Mouse (Mus musculus): ENCODE measurements around the gene Dcx.

The Dcx gene

GRCm38 (mm10) chrX:143932958-143933357 lies at the start of gene Dcx:
Gene Dcx (minus strand): TSS chrX:143933311.
- peak; percentile 23 for DNase-seq

- peak; percentile 13 for DNase-seq
These were observed 33.1 kb upstream of the Dcx start for GRCm38 (mm10) chrX:143966249-143966648.

- no peak for DNase-seq
These were observed 560 bp upstream of the Dcx start for GRCm38 (mm10) chrX:143933671-143934070.

- DNase-seq: no peak
These were observed 581 bp downstream of the Dcx start for GRCm38 (mm10) chrX:143932530-143932929.

GRCm38 (mm10) chrX:143931400-143932185 lies 1.5 kb downstream of the Dcx start:
- peak; percentile 12 for DNase-seq

GRCm38 (mm10) chrX:143922070-143922469 lies 11.0 kb downstream of the Dcx start:
- DNase-seq: no peak

GRCm38 (mm10) chrX:143906699-143907471 lies 26.2 kb downstream of the Dcx start:
- DNase-seq: peak; percentile 68

GRCm38 (mm10) chrX:143904689-143905088 lies 28.4 kb downstream of the Dcx start:
- DNase-seq: peak; percentile 69

- peak; percentile 21 for DNase-seq
These were observed 30.8 kb downstream of the Dcx start for GRCm38 (mm10) chrX:143902300-143902699.

GRCm38 (mm10) chrX:143897363-143898285 lies 35.5 kb downstream of the Dcx start:
- DNase-seq: peak; percentile 9

- no peak for DNase-seq
These were observed 36.2 kb downstream of the Dcx start for GRCm38 (mm10) chrX:143896936-143897335.

GRCm38 (mm10) chrX:143893180-143893579 lies 39.9 kb downstream of the Dcx start:
- DNase-seq: no peak

- no peak for DNase-seq
These were observed 47.3 kb downstream of the Dcx start for GRCm38 (mm10) chrX:143885765-143886164.

- DNase-seq: peak; percentile 9
These were observed 48.2 kb downstream of the Dcx start for GRCm38 (mm10) chrX:143884953-143885352.

GRCm38 (mm10) chrX:143884299-143884698 lies 48.8 kb downstream of the Dcx start:
- DNase-seq: no peak

GRCm38 (mm10) chrX:143881806-143882468 lies 51.2 kb downstream of the Dcx start:
- no peak for DNase-seq

GRCm38 (mm10) chrX:143879631-143880030 lies 53.5 kb downstream of the Dcx start:
- DNase-seq: no peak

- no peak for DNase-seq
These were observed 65.9 kb downstream of the Dcx start for GRCm38 (mm10) chrX:143867129-143867664.

GRCm38 (mm10) chrX:143851351-143851750 lies 81.8 kb downstream of the Dcx start:
- peak; percentile 19 for DNase-seq

- DNase-seq: no peak
These were observed 83.1 kb downstream of the Dcx start for GRCm38 (mm10) chrX:143849969-143850368.

- no peak for DNase-seq
These were observed 86.5 kb downstream of the Dcx start for GRCm38 (mm10) chrX:143846637-143847036.

- peak; percentile 70 for DNase-seq
These were observed 105.9 kb downstream of the Dcx start, which contains the start of gene Capn6 for GRCm38 (mm10) chrX:143827212-143827611. Gene Capn6 (minus strand): TSS chrX:143827414.

Measured in embryo, embryonic 11 days (tissue).